Mouse (Mus musculus): ENCODE measurements around the gene Mettl21c. TPM values are rescaled to one million over a fixed set of nuclear protein-coding genes. Genes with fewer than 3 reads are reported as not detected.

Mettl21c gene
- 0.07 TPM in 1 of 2 replicates, not detected in the other for polyA plus RNA-seq (2012; ENCODE audit: low replicate concordance)

DNA sequence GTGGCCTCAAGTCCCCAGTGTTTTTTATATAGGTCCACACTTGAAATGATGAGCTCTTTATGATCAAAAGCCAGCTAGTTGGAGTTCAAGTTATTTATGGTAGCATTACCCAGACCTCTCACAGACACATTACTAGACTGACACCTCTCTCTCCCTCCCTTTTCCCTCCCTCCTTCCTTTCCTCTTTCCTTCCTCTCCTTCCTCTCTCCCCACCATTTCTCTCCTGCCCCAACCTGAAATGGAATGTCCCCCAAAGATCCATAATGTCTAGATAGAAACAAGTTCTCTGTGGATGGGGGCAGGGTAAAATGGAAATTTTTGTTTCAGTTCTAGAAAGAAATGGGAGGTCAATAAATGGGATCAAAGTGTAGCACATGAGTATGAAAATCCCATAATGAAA is at the start of gene Mettl21c:
TSS of gene Mettl21c (minus strand) at position 101 of the 400 bp plus-strand sequence.

DNA sequence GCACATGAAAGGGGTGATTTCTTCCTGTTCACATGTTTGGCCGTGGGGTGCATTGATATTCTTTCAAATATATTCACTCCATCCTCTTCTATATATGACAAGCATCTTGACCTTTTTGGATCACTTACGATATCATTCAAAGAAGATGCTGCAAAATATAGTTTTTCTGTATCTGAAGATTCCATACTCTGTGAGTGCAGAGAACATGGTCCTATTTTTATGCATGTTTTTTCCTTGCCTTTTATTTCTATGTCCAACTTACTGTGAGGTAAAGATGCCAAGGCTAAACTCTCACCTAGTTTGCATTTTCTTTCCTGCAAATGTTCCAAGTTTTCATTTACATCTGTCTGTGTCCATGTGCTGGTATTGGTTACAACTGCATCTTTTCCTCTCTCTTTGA is 42.0 kb upstream of the Mettl21c start, which contains the start of gene Gm8251:
TSS of gene Gm8251 (minus strand) at position 101 of the 400 bp plus-strand sequence.

Other genes with a start within 250 kb of the Mettl21c start
- gene Uxs1, start 192.2 kb downstream of the Mettl21c start, polyA plus RNA-seq (2012; ENCODE audit: low replicate concordance), result 6.0 and 9.3 TPM in 2 replicates
- gene Tpp2, start 86.4 kb downstream of the Mettl21c start, polyA plus RNA-seq (2012; ENCODE audit: low replicate concordance), result 3.5 and 14.1 TPM in 2 replicates
- 0.03 and 0.18 TPM in 2 replicates for gene Gm8251, start 41.9 kb upstream of the Mettl21c start, polyA plus RNA-seq (2012; ENCODE audit: low replicate concordance)
- gene Tex30, start 82.4 kb upstream of the Mettl21c start, polyA plus RNA-seq (2012; ENCODE audit: low replicate concordance), result 6.8 and 7.7 TPM in 2 replicates
- 1.5 and 8.2 TPM in 2 replicates for gene Kdelc1, start 98.8 kb upstream of the Mettl21c start, polyA plus RNA-seq (2012; ENCODE audit: low replicate concordance)
- 0.53 and 4.7 TPM in 2 replicates for gene Bivm, start 98.9 kb upstream of the Mettl21c start, polyA plus RNA-seq (2012; ENCODE audit: low replicate concordance)
- gene Ercc5, start 127.7 kb upstream of the Mettl21c start, polyA plus RNA-seq (2012; ENCODE audit: low replicate concordance), result 4.0 TPM in 2 replicates
- 0.06 TPM in 1 of 2 replicates, not detected in the other for gene Mettl21e, start 198.9 kb upstream of the Mettl21c start, polyA plus RNA-seq (2012; ENCODE audit: low replicate concordance)